33 mouse cellular contexts compared by ENCODE assay signal in the genomic region with DNA sequence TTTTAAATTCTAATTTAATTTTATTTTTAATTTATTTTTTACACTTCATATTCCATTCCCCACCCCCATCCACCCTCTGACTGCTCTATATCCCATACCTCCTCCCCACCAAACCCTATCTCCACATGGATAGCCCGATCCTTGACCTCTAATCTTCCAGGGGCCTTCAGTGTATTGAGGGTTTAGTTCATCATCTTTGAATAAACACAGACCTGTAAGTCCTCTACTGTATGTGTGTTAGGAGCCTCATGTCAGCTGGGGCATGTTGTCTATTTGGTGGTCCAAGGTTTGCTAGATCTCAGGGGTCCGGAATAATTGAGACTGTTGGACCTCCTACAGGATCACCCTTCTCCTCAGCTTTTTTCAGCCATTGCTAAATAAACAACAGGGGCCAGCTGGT.
"Had no signal": no experiment of that assay in that cellular context is flagged by ENCODE, and none has a peak within 500 bp of the region (broad histone marks: within the 10 kb centered on the region; RNA-seq: fewer than 3 reads in every experiment).

No protein-coding gene starts in this region.

- H3K9me3 ChIP-seq: heart, embryonic 13.5 days; heart, embryonic 15.5 days; hindbrain, embryonic 13.5 days; hindbrain, embryonic 15.5 days; intestine, embryonic 15.5 days; kidney, embryonic 15.5 days had no signal

- H3K4me3 ChIP-seq: heart, embryonic 12.5 days; heart, embryonic 13.5 days; heart, embryonic 15.5 days; hindbrain, embryonic 10.5 days; hindbrain, embryonic 13.5 days; hindbrain, embryonic 15.5 days; intestine, embryonic 15.5 days; kidney, embryonic 15.5 days; layer of hippocampus, adult 2 months; left cerebral cortex, adult 2 months had no signal

- H3K4me1 ChIP-seq: heart, embryonic 12.5 days; heart, embryonic 13.5 days; heart, embryonic 15.5 days; hindbrain, embryonic 10.5 days; hindbrain, embryonic 13.5 days; hindbrain, embryonic 15.5 days; intestine, embryonic 15.5 days; kidney, embryonic 15.5 days had no signal

- H3K4me2 ChIP-seq: heart, embryonic 11.5 days; heart, embryonic 12.5 days; heart, embryonic 13.5 days; heart, embryonic 15.5 days; hindbrain, embryonic 13.5 days; hindbrain, embryonic 15.5 days; intestine, embryonic 15.5 days; kidney, embryonic 15.5 days had no signal

- DNase-seq: heart, postnatal 10 days; heart, postnatal 14 days; heart, postnatal 36 days; heart, postnatal 4 days; kidney, adult 11 months; kidney, adult 18-20 months; kidney, adult 2 months; kidney, adult 8-10 months; kidney, adult 9 months; kidney, postnatal 10 days; kidney, postnatal 14 days; kidney, postnatal 25 days; kidney, postnatal 36 days; kidney, postnatal 4 days; layer of hippocampus, adult 9-11 months; layer of hippocampus, postnatal 36 days had no signal

- H3K36me3 ChIP-seq: heart, embryonic 12.5 days; heart, embryonic 13.5 days; heart, embryonic 15.5 days; hindbrain, embryonic 10.5 days; hindbrain, embryonic 13.5 days; hindbrain, embryonic 15.5 days; intestine, embryonic 15.5 days; kidney, embryonic 15.5 days had no signal

- H3K27ac ChIP-seq: heart, embryonic 13.5 days; heart, embryonic 15.5 days; hindbrain, embryonic 10.5 days; hindbrain, embryonic 13.5 days; hindbrain, embryonic 15.5 days; hindbrain, postnatal 0 days; intestine, embryonic 15.5 days; kidney, embryonic 15.5 days; kidney, postnatal 0 days; layer of hippocampus, adult 2 months; left cerebral cortex, adult 2 months had no signal

- H3K9ac ChIP-seq: heart, embryonic 12.5 days; heart, embryonic 13.5 days; heart, embryonic 15.5 days; hindbrain, embryonic 13.5 days; hindbrain, embryonic 15.5 days; intestine, embryonic 15.5 days; kidney, embryonic 15.5 days had no signal

- H3K27me3 ChIP-seq: heart, embryonic 12.5 days; heart, embryonic 13.5 days; heart, embryonic 15.5 days; hindbrain, embryonic 13.5 days; hindbrain, embryonic 15.5 days; intestine, embryonic 15.5 days; kidney, embryonic 15.5 days had no signal

- ATAC-seq: hindbrain, embryonic 16.5 days; hindbrain, postnatal 0 days; inflammation-experienced regulatory T-cells, adult 6 months; intestine, embryonic 15.5 days; intestine, embryonic 16.5 days; intestine, postnatal 0 days had no signal
